Mouse (Mus musculus): ENCODE results near the gene Vkorc1l1.

GRCm38 (mm10) chr5:129907775-129908174 is 34.0 kb upstream of the Vkorc1l1 start:
- TF ChIP-seq CTCF (IDR thresholded peaks at IDR 0.05), result no peak
- no peak for TF ChIP-seq EP300 (IDR thresholded peaks at IDR 0.05)

Measured in lung, postnatal 0 days (tissue).